Mouse (Mus musculus): ENCODE data around the gene Vsig8. TPM values are rescaled to one million over a fixed set of nuclear protein-coding genes. Genes with fewer than 3 reads are reported as not detected.

The Vsig8 gene
- polyA plus RNA-seq, 1 experiment from 2014 or later: not detected

- WGBS: 8% methylated on average over 8 of the region's 8 CpGs
- Histone ChIP-seq H3K27me3 (ENCODE audit: control insufficient read depth, insufficient read depth, low read length) (peaks cover 3% of the 10 kb centered on the region), H3K4me3 (ENCODE audit: low read depth, low read length) (peak overlapping the region; percentile 26; the same call in 1 of the 2 replicates), H3K27ac (replicated peaks; ENCODE audit: low read depth, low read length) (no peak overlapping the region), H3K4me1 (ENCODE audit: control insufficient read depth, insufficient read depth, low read length) (no peaks in the 10 kb centered on the region), H3K36me3 (replicated peaks; ENCODE audit: control insufficient read depth, insufficient read depth, low read depth, low read length) (no peaks in the 10 kb centered on the region), H3K4me2 (ENCODE audit: low read depth, low read length) (peak overlapping the region; percentile 49), H3K9ac (replicated peaks; ENCODE audit: low read length) (no peak overlapping the region; the same call in 1 of the 2 replicates), H3K9me3 (replicated peaks; ENCODE audit: control insufficient read depth, low read length) (no peaks in the 10 kb centered on the region)
- ATAC-seq (replicated peaks; ENCODE audit: insufficient number of reproducible peaks, low FRiP score, low TSS enrichment, low read depth) (no peak), DNase-seq (ENCODE audit: low spot score) (no peak)
Observed at GRCm38 (mm10) chr1:172549717-172550116, 6.0 kb upstream of the Vsig8 start.

DNA sequence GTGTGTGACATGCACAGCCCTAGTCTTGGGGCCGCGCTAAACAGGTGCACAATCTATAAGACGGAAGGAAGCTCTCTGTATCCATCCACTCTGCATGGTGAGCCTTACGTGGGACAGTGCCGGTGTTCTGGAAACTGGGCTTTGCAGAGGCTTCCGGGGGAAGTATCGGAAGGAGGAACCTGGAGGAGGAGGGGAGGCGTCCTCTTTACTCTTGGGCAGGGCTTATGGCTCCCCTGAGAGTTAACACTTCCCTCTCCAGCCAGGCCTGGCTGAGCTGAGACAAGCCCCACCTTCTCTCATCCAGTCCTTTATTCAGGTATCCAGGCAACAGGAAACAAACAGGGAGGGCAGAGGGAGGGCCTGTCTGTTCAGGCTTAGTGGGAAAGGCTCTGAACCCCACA, 5.2 kb upstream of the Vsig8 start:
- H3K4me1 ChIP-seq (ENCODE audit: control insufficient read depth, insufficient read depth, low read length): no peaks in the 10 kb centered on the region
- 2% methylated on average over 8 of the region's 8 CpGs for WGBS
- DNase-seq (ENCODE audit: low spot score) (peak; percentile 77), ATAC-seq (replicated peaks; ENCODE audit: insufficient number of reproducible peaks, low FRiP score, low TSS enrichment, low read depth) (peak; percentile 77)
- peak overlapping the region; percentile 23; the same call in 1 of the 2 replicates for H3K9ac ChIP-seq (replicated peaks; ENCODE audit: low read length)
- H3K27me3 ChIP-seq (ENCODE audit: control insufficient read depth, insufficient read depth, low read length): peaks cover 3% of the 10 kb centered on the region
- no peaks in the 10 kb centered on the region for H3K9me3 ChIP-seq (replicated peaks; ENCODE audit: control insufficient read depth, low read length)
- peak overlapping the region; percentile 49 for H3K4me2 ChIP-seq (ENCODE audit: low read depth, low read length)
- H3K4me3 ChIP-seq (ENCODE audit: low read depth, low read length): peak overlapping the region; percentile 26
- no peak overlapping the region for H3K27ac ChIP-seq (replicated peaks; ENCODE audit: low read depth, low read length)
- H3K36me3 ChIP-seq (replicated peaks; ENCODE audit: control insufficient read depth, insufficient read depth, low read depth, low read length): no peaks in the 10 kb centered on the region

DNA sequence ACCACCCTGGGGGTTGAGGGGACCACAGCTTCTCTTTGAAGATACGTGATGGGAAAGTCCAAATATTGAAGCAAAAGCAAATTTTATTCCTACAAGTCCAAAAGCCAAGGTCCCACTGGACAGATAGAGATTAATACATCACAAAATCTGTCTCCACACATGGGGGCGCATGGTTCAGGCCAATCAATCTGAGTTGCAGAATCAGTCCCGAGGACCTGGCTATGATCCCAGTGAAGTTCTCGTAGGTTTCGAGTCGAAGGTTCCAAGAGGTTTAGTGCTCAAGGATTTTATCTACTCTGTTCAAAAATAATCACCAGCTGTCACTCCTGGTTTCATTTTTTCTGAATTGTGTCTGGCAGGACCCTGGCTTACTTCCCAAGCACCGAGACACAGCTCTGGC, 4.7 kb upstream of the Vsig8 start:
- WGBS: 70% methylated on average over 7 of the region's 7 CpGs
- no peaks in the 10 kb centered on the region for H3K36me3 ChIP-seq (replicated peaks; ENCODE audit: control insufficient read depth, insufficient read depth, low read depth, low read length)
- H3K9ac ChIP-seq (replicated peaks; ENCODE audit: low read length): peak overlapping the region; percentile 13; the same call in 1 of the 2 replicates
- no peak overlapping the region for H3K4me2 ChIP-seq (ENCODE audit: low read depth, low read length)
- H3K27ac ChIP-seq (replicated peaks; ENCODE audit: low read depth, low read length): no peak overlapping the region
- H3K27me3 ChIP-seq (ENCODE audit: control insufficient read depth, insufficient read depth, low read length): peaks cover 3% of the 10 kb centered on the region
- no peak overlapping the region; the same call in 1 of the 2 replicates for H3K4me3 ChIP-seq (ENCODE audit: low read depth, low read length)
- H3K9me3 ChIP-seq (replicated peaks; ENCODE audit: control insufficient read depth, low read length): no peaks in the 10 kb centered on the region
- DNase-seq (ENCODE audit: low spot score): no peak
- H3K4me1 ChIP-seq (ENCODE audit: control insufficient read depth, insufficient read depth, low read length): no peaks in the 10 kb centered on the region
- no peak for ATAC-seq (replicated peaks; ENCODE audit: insufficient number of reproducible peaks, low FRiP score, low TSS enrichment, low read depth)

- ATAC-seq (replicated peaks; ENCODE audit: insufficient number of reproducible peaks, low FRiP score, low TSS enrichment, low read depth) (no peak), DNase-seq (ENCODE audit: low spot score) (no peak)
- H3K4me3 ChIP-seq (ENCODE audit: low read depth, low read length): no peak overlapping the region
- no peak overlapping the region for H3K4me2 ChIP-seq (ENCODE audit: low read depth, low read length)
- no peaks in the 10 kb centered on the region for H3K4me1 ChIP-seq (ENCODE audit: control insufficient read depth, insufficient read depth, low read length)
- H3K9me3 ChIP-seq (replicated peaks; ENCODE audit: control insufficient read depth, low read length): no peaks in the 10 kb centered on the region
- H3K9ac ChIP-seq (replicated peaks; ENCODE audit: low read length): no peak overlapping the region
- 53% methylated on average over 1 of the region's 1 CpGs for WGBS
- H3K27me3 ChIP-seq (ENCODE audit: control insufficient read depth, insufficient read depth, low read length): peaks cover 3% of the 10 kb centered on the region
- H3K36me3 ChIP-seq (replicated peaks; ENCODE audit: control insufficient read depth, insufficient read depth, low read depth, low read length): no peaks in the 10 kb centered on the region
- no peak overlapping the region for H3K27ac ChIP-seq (replicated peaks; ENCODE audit: low read depth, low read length)
Observed at GRCm38 (mm10) chr1:172552623-172553022, 3.1 kb upstream of the Vsig8 start.

DNA sequence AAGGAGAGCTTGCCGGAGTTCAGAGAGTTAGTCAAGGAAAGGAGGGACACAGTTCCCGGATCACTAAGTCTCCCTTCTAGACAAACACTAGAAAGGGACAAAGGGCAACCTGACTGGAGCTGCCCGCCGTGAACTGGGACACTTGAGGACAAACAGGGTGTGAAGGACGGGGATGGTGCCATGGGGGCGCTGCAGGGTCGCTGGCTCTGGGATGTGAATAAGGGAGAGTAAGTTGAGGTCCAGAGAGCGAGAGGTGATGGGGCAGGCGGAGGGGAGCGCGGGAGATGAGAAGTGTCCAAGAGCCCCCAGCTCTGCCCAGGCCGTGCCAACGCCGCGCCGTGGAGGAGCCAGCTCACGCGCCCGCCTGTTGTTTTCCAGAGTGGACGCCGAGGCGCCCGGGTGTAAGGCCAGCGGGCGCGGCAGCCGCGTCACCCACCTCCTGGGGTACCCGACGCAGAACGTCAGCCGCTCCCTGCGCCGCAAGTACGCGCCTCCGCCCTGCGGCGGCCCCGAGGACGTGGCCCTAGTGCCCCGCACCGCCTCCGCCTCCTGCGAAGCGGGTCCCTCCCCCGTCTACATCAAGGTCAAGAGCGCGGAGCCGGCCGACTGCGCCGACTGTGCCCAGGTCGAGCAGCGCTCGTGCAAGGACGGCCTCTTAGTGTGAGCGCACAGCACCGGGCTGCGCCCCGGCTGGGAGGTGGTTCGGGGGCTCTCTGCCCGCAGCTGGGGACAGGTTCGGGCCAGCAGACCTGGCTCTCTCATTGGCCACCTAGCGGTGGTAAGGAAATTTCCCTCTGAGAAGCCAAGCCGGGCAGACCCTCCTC, 7.1 kb downstream of the Vsig8 start:
- Histone ChIP-seq H3K27ac (replicated peaks; ENCODE audit: low read depth, low read length) (no peak overlapping the region), H3K9ac (replicated peaks; ENCODE audit: low read length) (peak overlapping the region; percentile 59), H3K27me3 (ENCODE audit: control insufficient read depth, insufficient read depth, low read length) (peaks cover 25% of the 10 kb centered on the region), H3K4me2 (ENCODE audit: low read depth, low read length) (peak overlapping the region; percentile 94), H3K36me3 (replicated peaks; ENCODE audit: control insufficient read depth, insufficient read depth, low read depth, low read length) (no peaks in the 10 kb centered on the region), H3K4me1 (ENCODE audit: control insufficient read depth, insufficient read depth, low read length) (no peaks in the 10 kb centered on the region), H3K9me3 (replicated peaks; ENCODE audit: control insufficient read depth, low read length) (no peaks in the 10 kb centered on the region), H3K4me3 (ENCODE audit: low read depth, low read length) (peak overlapping the region; percentile 68)
- under 1% methylated on average over 66 of the region's 66 CpGs for WGBS
- DNase-seq (ENCODE audit: low spot score) (peak; percentile 88), ATAC-seq (replicated peaks; ENCODE audit: insufficient number of reproducible peaks, low FRiP score, low TSS enrichment, low read depth) (peak; percentile 89)

- peak overlapping the region; percentile 94 for H3K4me2 ChIP-seq (ENCODE audit: low read depth, low read length)
- H3K27ac ChIP-seq (replicated peaks; ENCODE audit: low read depth, low read length): no peak overlapping the region
- no peak for DNase-seq (ENCODE audit: low spot score)
- 3% methylated on average over 9 of the region's 10 CpGs for WGBS
- peak overlapping the region; percentile 68 for H3K4me3 ChIP-seq (ENCODE audit: low read depth, low read length)
- H3K9me3 ChIP-seq (replicated peaks; ENCODE audit: control insufficient read depth, low read length): no peaks in the 10 kb centered on the region
- H3K9ac ChIP-seq (replicated peaks; ENCODE audit: low read length): peak overlapping the region; percentile 59
- ATAC-seq (replicated peaks; ENCODE audit: insufficient number of reproducible peaks, low FRiP score, low TSS enrichment, low read depth): no peak; the same call in 1 of the 2 replicates
- H3K27me3 ChIP-seq (ENCODE audit: control insufficient read depth, insufficient read depth, low read length): peaks cover 25% of the 10 kb centered on the region
- no peaks in the 10 kb centered on the region for H3K4me1 ChIP-seq (ENCODE audit: control insufficient read depth, insufficient read depth, low read length)
- no peaks in the 10 kb centered on the region for H3K36me3 ChIP-seq (replicated peaks; ENCODE audit: control insufficient read depth, insufficient read depth, low read depth, low read length)
Observed at GRCm38 (mm10) chr1:172563465-172563828, 7.7 kb downstream of the Vsig8 start.

DNA sequence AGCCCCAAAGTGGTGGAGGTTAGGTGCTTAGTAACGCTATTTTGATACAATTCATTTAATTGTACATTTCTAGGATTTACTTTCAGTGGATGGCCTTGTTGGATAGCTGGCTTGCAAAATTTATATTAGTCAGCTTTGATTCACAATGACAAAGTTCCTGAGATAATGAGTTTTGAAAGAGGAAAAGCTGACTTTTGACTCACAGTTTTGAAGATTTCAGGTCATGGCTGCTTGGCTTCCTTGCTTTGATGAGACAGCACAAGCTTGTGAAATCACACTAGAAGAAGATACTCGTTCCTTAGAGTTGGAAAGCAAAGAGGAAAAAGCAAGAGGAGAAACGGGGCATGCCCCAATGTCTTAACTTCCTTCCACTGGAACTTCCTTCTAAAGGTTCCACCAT, 10.4 kb downstream of the Vsig8 start:
- Histone ChIP-seq H3K4me2 (ENCODE audit: low read depth, low read length) (no peak overlapping the region), H3K9me3 (replicated peaks; ENCODE audit: control insufficient read depth, low read length) (no peaks in the 10 kb centered on the region), H3K36me3 (replicated peaks; ENCODE audit: control insufficient read depth, insufficient read depth, low read depth, low read length) (no peaks in the 10 kb centered on the region), H3K9ac (replicated peaks; ENCODE audit: low read length) (no peak overlapping the region), H3K4me1 (ENCODE audit: control insufficient read depth, insufficient read depth, low read length) (no peaks in the 10 kb centered on the region), H3K27ac (replicated peaks; ENCODE audit: low read depth, low read length) (no peak overlapping the region), H3K4me3 (ENCODE audit: low read depth, low read length) (no peak overlapping the region), H3K27me3 (ENCODE audit: control insufficient read depth, insufficient read depth, low read length) (peaks cover 16% of the 10 kb centered on the region)
- WGBS: 71% methylated on average over 3 of the region's 3 CpGs
- no peak for ATAC-seq (replicated peaks; ENCODE audit: insufficient number of reproducible peaks, low FRiP score, low TSS enrichment, low read depth)
- DNase-seq (ENCODE audit: low spot score): no peak

DNA sequence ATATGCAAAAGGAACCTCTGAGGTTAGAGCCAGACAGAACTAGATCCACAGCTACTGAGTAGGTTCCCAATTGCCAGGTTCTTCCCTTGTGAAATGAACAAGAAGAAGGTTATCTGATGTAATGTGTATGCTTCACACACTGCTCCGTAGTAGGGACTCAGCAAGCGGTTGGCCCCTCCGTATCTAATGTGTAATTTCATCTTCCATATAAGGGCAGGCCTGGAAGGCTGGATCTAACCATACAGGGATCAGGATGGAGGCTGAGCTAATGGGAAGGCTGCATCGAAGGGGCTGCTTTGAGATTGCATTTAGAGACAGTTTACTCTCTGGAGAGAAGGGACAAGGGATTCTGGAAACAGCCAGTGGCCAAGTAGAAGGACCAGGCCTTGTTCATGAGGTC, 12.0 kb downstream of the Vsig8 start:
- H3K4me1 ChIP-seq (ENCODE audit: control insufficient read depth, insufficient read depth, low read length): no peaks in the 10 kb centered on the region
- WGBS: 54% methylated on average over 4 of the region's 4 CpGs

More for the DNA sequence above, 12.0 kb downstream of the Vsig8 start:
- Histone ChIP-seq H3K27me3 (ENCODE audit: control insufficient read depth, insufficient read depth, low read length) (no peaks in the 10 kb centered on the region), H3K9ac (replicated peaks; ENCODE audit: low read length) (no peak overlapping the region), H3K4me2 (ENCODE audit: low read depth, low read length) (no peak overlapping the region), H3K4me3 (ENCODE audit: low read depth, low read length) (no peak overlapping the region), H3K9me3 (replicated peaks; ENCODE audit: control insufficient read depth, low read length) (no peaks in the 10 kb centered on the region), H3K27ac (replicated peaks; ENCODE audit: low read depth, low read length) (no peak overlapping the region), H3K36me3 (replicated peaks; ENCODE audit: control insufficient read depth, insufficient read depth, low read depth, low read length) (no peaks in the 10 kb centered on the region)
- ATAC-seq (replicated peaks; ENCODE audit: insufficient number of reproducible peaks, low FRiP score, low TSS enrichment, low read depth): no peak
- DNase-seq (ENCODE audit: low spot score): no peak

All from embryonic facial prominence, embryonic 11.5 days (tissue).